Mouse (Mus musculus) R1 (cell line): ENCODE data around the gene Dhx58.

Experiments used
- DNase-seq: peaks from one replicate; pipeline ENCODE4 v3.0.0-alpha.2; 2018; ENCODE audit warnings: low read depth, low spot score

Dhx58 gene

DNA sequence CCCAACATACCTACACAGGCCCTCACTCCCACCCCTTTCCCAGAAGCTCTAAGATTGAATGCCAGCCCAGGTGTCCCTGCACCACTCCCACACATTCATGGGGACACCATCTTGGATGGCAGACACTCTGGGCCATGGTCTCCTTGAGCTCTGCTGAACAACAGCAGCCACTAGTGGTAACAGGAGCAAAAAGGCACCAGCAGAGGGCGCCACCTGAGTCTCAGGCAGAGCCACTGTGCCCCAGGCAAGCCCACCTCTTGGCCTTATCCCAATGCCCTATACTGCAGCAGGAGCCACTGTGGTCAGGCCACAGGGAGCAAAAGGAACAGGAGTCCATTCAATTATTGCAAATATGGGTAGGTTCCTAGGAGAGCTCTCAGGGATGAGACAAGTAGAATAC lies 57.8 kb downstream of the Dhx58 start:
- peak; percentile 89 for DNase-seq
